Mouse (Mus musculus) liver, embryonic 14.5 days (tissue): ENCODE measurements around the gene Mybpc3.

ENCODE experiments used
- CTCF ChIP-seq: IDR thresholded peaks from 2 replicates; pipeline ENCODE4 v1.5.1; 2016; ENCODE audit warnings: antibody characterized with exemption, low read depth, control low read depth
- EP300 ChIP-seq: IDR thresholded peaks from 2 replicates; pipeline ENCODE4 v1.6.1; 2016; ENCODE audit warnings: antibody characterized with exemption, low read depth

DNA sequence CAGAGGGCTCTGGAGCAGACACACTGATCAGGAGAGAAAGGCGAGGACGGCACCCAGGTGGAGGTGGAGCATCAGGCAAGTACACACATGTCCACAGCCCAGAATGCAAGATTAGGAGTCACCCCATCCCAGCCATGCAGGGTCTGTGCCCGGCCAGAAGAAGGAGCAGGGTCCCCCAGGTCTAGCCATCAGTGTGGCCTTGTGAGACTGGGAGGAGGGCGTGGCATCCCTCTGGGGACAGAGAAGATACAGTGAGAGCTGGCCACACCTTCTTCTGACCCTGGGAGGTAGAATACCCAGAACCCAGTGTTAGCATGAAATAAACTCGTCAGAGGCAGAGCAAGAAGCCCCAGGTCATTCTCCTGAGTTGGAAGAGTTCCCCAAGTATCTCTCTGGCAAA, 21.4 kb downstream of the Mybpc3 start:
- TF ChIP-seq EP300: no peak
- TF ChIP-seq CTCF: no peak
